In genomic region chr7:45540213-45540612, GRCm38 (mm10) we compare ENCODE assay signal across 18 mouse cellular contexts. TPM values are rescaled to one million over a fixed set of nuclear protein-coding genes. Genes with fewer than 3 reads are reported as not detected.
"Had no signal": no experiment of that assay in that cellular context is flagged by ENCODE, and none has a peak within 500 bp of the region (broad histone marks: within the 10 kb centered on the region; RNA-seq: fewer than 3 reads in every experiment).

No protein-coding gene starts in this region.

- H3K27ac ChIP-seq: hindbrain, embryonic 15.5 days; limb, embryonic 15.5 days; liver, embryonic 15.5 days; midbrain, embryonic 10.5 days; midbrain, embryonic 15.5 days; neural tube, embryonic 13.5 days had no signal

- H3K4me3 ChIP-seq: hindbrain, embryonic 15.5 days; limb, embryonic 15.5 days; liver, embryonic 15.5 days; midbrain, embryonic 10.5 days; midbrain, embryonic 15.5 days; neural tube, embryonic 13.5 days had no signal

- DNase-seq: lung, embryonic 14.5 days; lung, postnatal 10 days; lung, postnatal 4 days; retina, postnatal 1 day; right cerebral cortex, postnatal 4 days; spleen, adult 18-20 months; thymus, adult 2 months; thymus, postnatal 25 days had no signal

RNA-seq across cellular contexts. Expression of gene Plekha4, which starts 14.1 kb away (rescaled TPM):
- total RNA-seq: megakaryocyte, adult 5-6 weeks had no signal

RNA-seq across cellular contexts. Expression of gene Hsd17b14, which starts 14.5 kb away (rescaled TPM):
- total RNA-seq: layer of hippocampus, adult 8-10 months; layer of hippocampus, postnatal 14 days; left cerebral cortex, postnatal 14 days had no signal
